Mouse (Mus musculus) embryo, embryonic 11 days (tissue): ENCODE measurements around the gene 3110082J24Rik.

Experiments
- DNase-seq: peaks from one replicate; pipeline ENCODE4 v3.0.0-alpha.2; 2015

Gene 3110082J24Rik

DNA sequence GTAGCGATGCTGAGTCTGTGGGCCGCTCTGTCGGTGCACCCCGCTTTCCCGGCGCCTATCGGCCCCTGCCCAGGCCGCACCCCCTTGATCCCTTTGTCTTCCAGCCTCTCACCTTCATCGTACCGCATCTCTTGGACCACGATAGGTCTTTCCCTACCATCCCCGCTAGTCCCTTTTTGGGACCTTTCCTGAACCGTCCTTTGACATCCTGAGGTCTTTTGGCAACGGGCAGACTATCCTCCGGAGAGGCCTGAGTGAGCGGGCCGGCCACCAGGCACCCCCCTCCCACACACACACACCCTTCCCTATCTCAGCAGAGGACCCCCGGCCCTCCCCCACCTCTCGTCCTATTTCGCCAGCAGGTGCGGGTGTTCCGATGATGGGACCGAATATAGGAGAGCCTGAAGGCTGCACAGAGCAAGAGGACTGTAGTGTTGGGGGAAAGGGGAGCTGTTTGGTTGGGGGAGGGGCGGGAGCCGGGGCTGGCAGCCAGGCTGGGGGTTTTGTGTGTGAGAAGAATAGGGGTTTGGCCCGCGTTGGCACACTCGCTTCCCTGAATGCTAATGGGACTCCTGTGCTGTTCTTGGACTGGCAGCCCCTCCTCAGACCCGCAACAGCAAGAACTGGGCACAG, at the start of gene 3110082J24Rik:
Gene 3110082J24Rik (minus strand): TSS at position 419 of the 633 bp plus-strand sequence.
- DNase-seq: peak; percentile 40

- no peak for DNase-seq
Measured at GRCm38 (mm10) chr5:30155395-30155792, 49.5 kb upstream of the 3110082J24Rik start.

GRCm38 (mm10) chr5:30154474-30155394, 48.8 kb upstream of the 3110082J24Rik start, which contains the start of the genes Hadha and Hadhb:
Gene Hadha (minus strand): TSS chr5:30155162.
Gene Hadhb (plus strand): TSS chr5:30155248.
- peak; percentile 94 for DNase-seq

- DNase-seq: peak; percentile 68
Measured at GRCm38 (mm10) chr5:30154013-30154412, 48.1 kb upstream of the 3110082J24Rik start.

- DNase-seq: no peak
Measured at GRCm38 (mm10) chr5:30153222-30153621, 47.3 kb upstream of the 3110082J24Rik start.

- no peak for DNase-seq
Measured at GRCm38 (mm10) chr5:30152413-30152812, 46.5 kb upstream of the 3110082J24Rik start.

DNA sequence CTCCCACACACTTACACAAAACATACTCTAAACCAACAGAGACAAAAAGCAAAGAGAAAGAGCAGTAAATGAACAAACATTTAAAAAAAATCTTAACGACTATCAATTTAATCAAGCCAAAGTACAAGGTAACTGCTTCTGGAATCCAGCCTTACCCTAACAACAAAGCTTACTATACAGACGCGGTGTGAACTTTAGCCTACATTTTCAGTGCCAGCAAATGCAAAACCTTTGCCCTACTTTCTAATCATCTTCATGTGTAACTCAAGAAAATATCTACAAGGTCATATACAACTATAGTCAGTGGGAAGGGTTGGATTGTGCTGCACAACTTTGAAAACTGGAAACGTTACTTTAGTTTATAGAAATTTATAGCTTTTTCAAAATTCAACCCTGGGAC, 46.1 kb upstream of the 3110082J24Rik start:
- DNase-seq: no peak

GRCm38 (mm10) chr5:30148133-30148920, 42.4 kb upstream of the 3110082J24Rik start:
- DNase-seq: no peak

- DNase-seq: no peak
Measured at GRCm38 (mm10) chr5:30146526-30146925, 40.6 kb upstream of the 3110082J24Rik start.

- DNase-seq: no peak
Measured at GRCm38 (mm10) chr5:30138193-30138592, 32.3 kb upstream of the 3110082J24Rik start.

DNA sequence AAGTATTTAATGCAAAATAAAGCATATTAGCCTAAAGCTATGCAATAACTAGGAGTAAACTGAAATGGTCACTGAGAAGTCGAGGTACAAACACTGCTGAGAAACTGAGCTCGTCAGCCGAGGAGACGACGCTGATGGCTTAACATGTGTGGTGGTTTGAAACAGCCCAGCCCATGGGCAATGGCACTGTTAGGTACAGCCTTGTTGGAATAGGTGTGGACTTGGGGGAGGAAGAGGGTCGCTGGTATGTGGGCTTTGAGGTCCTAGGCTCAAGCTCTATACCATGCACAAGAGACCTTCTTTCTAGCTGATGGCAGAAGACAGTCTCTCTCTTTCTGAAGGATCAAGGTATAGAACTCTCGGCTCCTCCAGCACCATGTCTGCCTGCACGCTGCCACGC, 31.4 kb upstream of the 3110082J24Rik start:
- no peak for DNase-seq

- no peak for DNase-seq
Measured at GRCm38 (mm10) chr5:30135711-30136231, 29.9 kb upstream of the 3110082J24Rik start.

GRCm38 (mm10) chr5:30132173-30132572, 26.3 kb upstream of the 3110082J24Rik start:
- no peak for DNase-seq

DNA sequence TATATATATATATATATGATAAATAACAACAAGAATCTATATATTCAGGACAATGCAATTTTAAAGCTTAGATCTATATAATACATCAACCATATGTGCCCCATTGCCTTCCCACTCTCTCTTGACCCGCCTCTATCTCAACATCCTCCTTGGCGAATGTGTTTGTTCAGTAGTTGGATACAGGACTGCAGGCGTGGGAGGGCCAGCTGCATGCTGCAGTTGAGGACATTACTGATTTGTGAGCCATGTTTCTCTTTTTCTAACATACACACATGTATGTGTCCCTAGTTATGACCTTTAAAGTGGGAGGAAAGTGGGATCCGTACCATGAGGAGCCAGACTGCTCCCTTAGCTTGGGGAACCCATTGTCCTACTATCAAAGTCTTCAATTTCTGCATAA, 25.4 kb upstream of the 3110082J24Rik start:
- DNase-seq: no peak

DNA sequence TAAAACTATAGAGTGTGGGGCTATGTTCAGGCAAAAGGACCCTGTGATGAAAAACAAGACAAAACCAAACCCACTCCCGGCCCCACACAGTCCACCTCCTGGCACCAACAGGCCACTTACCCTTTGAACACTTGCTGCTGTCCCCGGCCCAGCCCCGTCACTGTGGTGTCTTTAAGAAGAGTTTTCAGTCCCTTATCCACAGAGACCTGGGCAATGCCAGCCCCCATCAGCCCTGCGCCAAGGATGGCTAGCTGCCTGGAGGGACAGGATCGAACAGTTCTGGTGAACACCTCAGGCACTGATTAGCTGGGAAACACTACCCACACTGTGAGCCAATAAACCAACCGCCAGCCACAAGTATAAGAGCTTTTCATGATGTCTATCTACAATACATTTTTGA, 22.8 kb upstream of the 3110082J24Rik start:
- no peak for DNase-seq

DNA sequence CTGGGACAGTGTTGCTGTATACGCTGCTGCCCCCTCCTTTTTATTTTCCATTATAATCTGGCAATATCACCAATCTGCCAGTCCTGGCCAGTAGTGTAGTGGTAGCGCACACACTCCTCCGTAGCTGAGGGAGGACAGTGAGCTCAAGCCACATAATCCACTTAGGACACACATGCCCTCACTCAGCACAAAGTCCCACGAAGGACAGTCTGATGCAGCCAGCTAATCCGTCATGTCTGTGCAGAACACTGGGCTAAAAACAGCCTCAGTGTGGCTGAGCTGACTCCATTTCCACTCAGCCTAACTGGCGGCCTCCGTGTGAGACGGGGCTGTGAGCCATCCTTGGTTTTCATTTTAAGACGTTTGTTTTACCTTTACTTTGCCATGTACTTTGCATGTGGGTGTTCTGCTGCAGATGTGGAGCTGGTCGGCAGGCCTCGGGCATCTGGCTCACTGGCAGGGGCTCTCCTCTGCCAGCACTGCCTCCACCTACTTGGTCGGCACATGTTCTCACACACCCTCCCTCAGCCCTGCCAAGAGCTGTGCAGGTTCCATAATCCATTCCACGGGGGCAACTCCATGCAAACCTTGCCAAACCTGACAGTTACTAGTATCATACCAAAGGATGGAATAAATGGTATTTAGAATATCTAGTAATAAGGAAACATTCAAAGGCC, 22.2 kb upstream of the 3110082J24Rik start:
- DNase-seq: no peak

DNA sequence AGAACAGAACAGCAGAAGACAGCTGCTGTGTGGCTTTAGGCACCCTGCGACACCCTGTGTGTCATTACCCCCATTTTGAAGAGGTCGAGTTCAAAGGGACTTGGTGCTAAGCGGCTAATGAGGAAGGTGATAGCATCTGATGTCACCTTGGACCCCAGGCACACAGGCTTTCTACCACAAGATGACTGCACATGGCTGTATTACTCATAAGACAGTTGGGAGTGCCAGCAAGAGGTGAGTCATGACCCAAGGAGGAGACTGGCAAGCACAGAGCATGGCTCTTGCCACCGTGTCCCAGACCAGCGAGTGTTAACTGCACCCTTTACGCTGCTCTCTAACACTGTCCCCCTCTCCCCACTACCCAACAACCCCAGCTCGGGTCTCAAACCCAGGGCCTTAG, 20.9 kb upstream of the 3110082J24Rik start:
- no peak for DNase-seq

DNA sequence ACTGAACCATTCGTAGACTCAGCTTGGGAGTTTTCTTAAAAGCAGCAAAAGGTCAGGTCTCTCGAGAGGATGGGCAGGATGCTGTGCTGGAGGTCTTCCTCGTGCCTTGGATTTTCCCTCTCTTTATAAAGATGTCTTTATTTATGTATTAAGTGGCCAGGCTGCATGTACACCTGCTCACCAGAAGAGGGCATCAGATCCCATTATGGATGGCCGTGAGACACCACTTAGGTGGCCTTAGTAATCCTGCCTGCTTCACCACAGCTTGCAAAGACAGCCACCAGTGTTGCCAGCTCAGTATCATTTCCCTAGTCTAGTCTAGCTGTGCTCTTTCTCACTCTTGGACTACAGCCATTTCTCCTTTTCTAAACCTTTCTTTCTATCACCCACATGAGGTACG, 19.7 kb upstream of the 3110082J24Rik start:
- peak; percentile 68 for DNase-seq

DNA sequence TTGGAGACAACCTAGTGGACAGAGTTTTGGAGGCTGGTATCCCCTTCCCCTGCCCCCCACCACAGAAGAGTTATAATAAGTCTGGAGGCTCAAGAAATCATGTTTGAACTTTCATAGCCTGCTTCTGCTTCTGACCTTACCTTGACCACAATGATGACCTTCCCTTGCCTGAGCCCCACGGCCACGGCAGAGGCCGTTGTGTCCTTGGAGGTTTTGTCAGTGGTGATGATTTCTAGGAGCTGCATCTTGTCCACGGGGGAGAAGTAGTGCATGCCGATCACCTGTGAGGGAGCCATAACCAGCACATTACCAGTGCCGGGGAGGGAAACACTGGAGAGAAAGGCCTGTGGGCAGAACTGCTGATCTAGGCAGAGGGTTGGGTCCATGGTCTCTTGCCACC, 16.6 kb upstream of the 3110082J24Rik start:
- DNase-seq: no peak

DNA sequence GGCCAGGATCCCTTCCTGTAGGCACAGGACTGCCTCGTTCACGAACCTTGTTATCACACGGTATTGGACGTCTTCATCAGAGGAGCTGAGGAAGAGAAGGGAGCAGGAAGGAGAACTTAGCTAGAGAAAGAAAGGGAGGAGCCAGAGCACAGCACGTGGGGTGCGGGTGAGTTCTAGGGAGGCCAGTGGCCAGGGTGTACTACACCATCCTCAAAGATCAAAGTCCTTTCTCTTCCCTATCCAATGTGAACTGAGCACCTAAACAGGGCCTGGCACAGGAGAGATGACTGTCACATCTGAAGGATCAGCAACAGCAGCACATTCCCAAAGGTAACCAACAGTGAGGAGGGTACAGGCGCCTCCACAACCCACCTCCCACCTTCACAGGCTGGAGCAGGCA, 14.2 kb upstream of the 3110082J24Rik start:
- no peak for DNase-seq

DNA sequence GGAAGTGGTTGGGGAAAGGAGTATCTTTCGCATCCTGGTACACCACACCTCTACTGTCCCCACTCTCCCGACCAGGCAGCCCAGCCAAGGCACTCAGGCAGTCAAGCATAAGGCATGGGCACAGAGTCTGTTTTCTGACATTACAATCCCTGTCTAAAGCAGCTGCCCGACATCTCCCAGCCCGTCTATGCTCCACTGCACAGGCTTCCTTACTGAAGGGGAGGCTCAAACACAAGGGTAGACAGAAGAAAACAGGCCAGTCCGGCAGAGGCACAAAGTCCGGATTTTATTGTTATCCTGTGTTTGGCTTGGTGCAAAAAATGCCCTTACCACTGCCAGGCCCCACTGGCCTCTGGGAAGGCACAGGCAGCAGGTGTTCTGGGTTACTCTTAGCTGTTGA, 13.3 kb upstream of the 3110082J24Rik start:
- no peak for DNase-seq

DNA sequence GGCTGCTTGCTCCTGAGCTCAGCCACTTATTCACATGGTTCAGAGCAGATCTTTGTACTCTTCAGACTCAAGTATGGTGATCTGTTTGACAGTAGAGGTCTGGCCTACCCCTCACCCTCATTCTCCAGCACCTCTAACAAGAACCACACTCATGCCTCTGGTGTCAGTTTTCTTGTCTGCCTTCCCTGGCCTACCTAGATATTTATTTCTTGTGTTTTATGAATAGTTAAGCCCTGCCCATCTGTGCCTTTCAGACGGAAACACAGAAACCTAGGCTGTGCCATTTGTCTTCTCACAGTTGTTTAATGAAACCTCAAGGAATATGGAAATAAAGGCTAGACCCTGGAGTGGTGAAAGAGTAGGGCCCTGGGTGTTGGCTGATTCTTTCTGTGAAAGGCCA, 12.1 kb upstream of the 3110082J24Rik start:
- no peak for DNase-seq
